Comparison of ENCODE assay signal across 19 mouse cellular contexts in the genomic region with DNA sequence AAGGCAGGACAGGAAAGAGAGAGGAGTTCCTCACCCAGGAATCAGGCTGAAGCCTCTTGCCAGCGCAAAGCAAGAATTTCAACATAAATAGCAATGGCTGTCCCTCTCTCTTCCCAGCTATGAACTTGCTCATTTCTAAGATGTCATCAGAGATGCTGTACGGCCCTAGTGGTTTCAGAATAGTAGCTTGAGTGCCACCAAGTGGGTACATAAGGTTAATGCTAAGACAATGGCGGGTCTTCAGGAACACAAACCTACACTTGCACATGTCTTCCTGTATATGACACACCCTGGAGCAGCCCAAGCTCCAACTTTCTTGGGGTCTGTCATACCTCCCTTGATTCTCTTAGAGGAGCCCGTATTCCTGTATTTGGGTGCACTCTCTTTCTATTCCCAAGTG. TPM values are rescaled to one million over a fixed set of nuclear protein-coding genes. Genes with fewer than 3 reads are reported as not detected.
DNase-seq lines count a peak whose midpoint lies in the region; ATAC-seq and TF ChIP-seq lines count a peak whose summit lies in the region.
"Had no signal": no experiment of that assay in that cellular context is flagged by ENCODE, and none has a peak within 500 bp of the region (broad histone marks: within the 10 kb centered on the region; RNA-seq: fewer than 3 reads in every experiment).

No protein-coding gene starts in this region.

- H3K36me3 ChIP-seq in hindbrain, postnatal 0 days (ENCODE audit: insufficient read depth, low read length), result no peaks in the 10 kb centered on the region
- H3K36me3 ChIP-seq in hindbrain, embryonic 13.5 days, result no peaks in the 10 kb centered on the region
- H3K36me3 ChIP-seq: embryonic facial prominence, embryonic 12.5 days; forebrain, embryonic 12.5 days; liver, embryonic 15.5 days had no signal

- no peak for ATAC-seq in hindbrain, postnatal 0 days
- ATAC-seq in hindbrain, embryonic 13.5 days (ENCODE audit: low FRiP score), result no peak
- ATAC-seq in common myeloid progenitor, adult 5-6 weeks (replicated peaks; ENCODE audit: low read depth, poor library complexity, severe bottlenecking), result peak; percentile 85

- H3K27ac ChIP-seq in hindbrain, postnatal 0 days, result no peak overlapping the region
- no peak overlapping the region for H3K27ac ChIP-seq in hindbrain, embryonic 13.5 days
- H3K27ac ChIP-seq: embryonic facial prominence, embryonic 12.5 days; forebrain, embryonic 12.5 days; liver, embryonic 15.5 days had no signal

- H3K9ac ChIP-seq in hindbrain, postnatal 0 days (replicated peaks; ENCODE audit: low read length), result no peak overlapping the region
- H3K9ac ChIP-seq in hindbrain, embryonic 13.5 days, result no peak overlapping the region
- H3K9ac ChIP-seq: embryonic facial prominence, embryonic 12.5 days; forebrain, embryonic 12.5 days; liver, embryonic 15.5 days had no signal

- no peak overlapping the region for H3K4me3 ChIP-seq in hindbrain, postnatal 0 days (ENCODE audit: low read length)
- H3K4me3 ChIP-seq in hindbrain, embryonic 13.5 days, result no peak overlapping the region
- H3K4me3 ChIP-seq: embryonic facial prominence, embryonic 12.5 days; forebrain, embryonic 12.5 days; liver, embryonic 15.5 days had no signal

- WGBS in hindbrain, postnatal 0 days, result 67% methylated on average over 4 of the region's 4 CpGs
- WGBS in hindbrain, embryonic 13.5 days, result 77% methylated on average over 4 of the region's 4 CpGs

- H3K27me3 ChIP-seq in hindbrain, postnatal 0 days (ENCODE audit: insufficient read depth, low read length), result no peaks in the 10 kb centered on the region
- H3K27me3 ChIP-seq in hindbrain, embryonic 13.5 days, result no peaks in the 10 kb centered on the region
- H3K27me3 ChIP-seq: embryonic facial prominence, embryonic 12.5 days; forebrain, embryonic 12.5 days; liver, embryonic 15.5 days had no signal

- TF ChIP-seq CTCF in hindbrain, postnatal 0 days (IDR thresholded peaks at IDR 0.05; ENCODE audit: low read depth), result peak; percentile 52

- DNase-seq in hindbrain, postnatal 0 days (ENCODE audit: low spot score), result peak; percentile 42
- peak; percentile 27 for DNase-seq in retina, postnatal 1 day
- no peak for DNase-seq in retina, embryonic 14.5 days (ENCODE audit: low spot score)
- DNase-seq in thymus, postnatal 14 days, result peak; percentile 23
- DNase-seq in frontal cortex, adult 2 months (ENCODE audit: extremely low spot score in 1 of 2, low spot score in 1 of 2), result no peak
- no peak for DNase-seq in adrenal gland, adult (ENCODE audit: inconsistent age in 2 of 2, low spot score in 1 of 2)
- DNase-seq: adrenal gland, adult 2 months; cerebellum, postnatal 10 days; heart, postnatal 14 days; kidney, postnatal 36 days had no signal

- H3K4me1 ChIP-seq in hindbrain, postnatal 0 days (ENCODE audit: insufficient read depth, low read length), result no peaks in the 10 kb centered on the region
- H3K4me1 ChIP-seq in hindbrain, embryonic 13.5 days (replicated peaks), result no peaks in the 10 kb centered on the region
- H3K4me1 ChIP-seq: embryonic facial prominence, embryonic 12.5 days; forebrain, embryonic 12.5 days; liver, embryonic 15.5 days had no signal

- H3K9me3 ChIP-seq in hindbrain, postnatal 0 days (ENCODE audit: low read length), result no peaks in the 10 kb centered on the region
- no peaks in the 10 kb centered on the region for H3K9me3 ChIP-seq in hindbrain, embryonic 13.5 days
- H3K9me3 ChIP-seq: embryonic facial prominence, embryonic 12.5 days; forebrain, embryonic 12.5 days; liver, embryonic 15.5 days had no signal

- H3K4me2 ChIP-seq in hindbrain, postnatal 0 days (ENCODE audit: low read depth, low read length), result no peak overlapping the region
- H3K4me2 ChIP-seq in hindbrain, embryonic 13.5 days, result no peak overlapping the region
- H3K4me2 ChIP-seq: embryonic facial prominence, embryonic 12.5 days; forebrain, embryonic 12.5 days; liver, embryonic 15.5 days had no signal

RNA-seq across cellular contexts. Expression of gene Zfp287, which starts 32.0 kb away (rescaled TPM):
- total RNA-seq in hindbrain, postnatal 0 days (2014; rRNA removed), result 11.1 and 16.2 TPM in 2 replicates
- polyA plus RNA-seq in hindbrain, postnatal 0 days (2015; fragmentation: Nextera tagmentation; extraction: Ambion mirVana), result 12.0 and 12.8 TPM in 2 replicates
- 21.0 and 21.3 TPM in 2 replicates for polyA plus RNA-seq in hindbrain, embryonic 13.5 days (2015; fragmentation: Nextera tagmentation; extraction: Ambion mirVana)
- total RNA-seq in common myeloid progenitor, adult 5-6 weeks (2017), result 1.6 and 3.9 TPM in 2 replicates
- 12.0 and 12.3 TPM in 2 replicates for polyA plus RNA-seq in frontal cortex, adult 2 months (2012; rRNA removed)

RNA-seq across cellular contexts. Expression of gene Mmgt2, which starts 51.3 kb away (rescaled TPM):
- 15.6 and 43.9 TPM in 2 replicates for total RNA-seq in hindbrain, postnatal 0 days (2014; rRNA removed)
- polyA plus RNA-seq in hindbrain, postnatal 0 days (2015; fragmentation: Nextera tagmentation; extraction: Ambion mirVana), result 22.6 and 28.1 TPM in 2 replicates
- 22.8 and 24.9 TPM in 2 replicates for polyA plus RNA-seq in hindbrain, embryonic 13.5 days (2015; fragmentation: Nextera tagmentation; extraction: Ambion mirVana)
- total RNA-seq in common myeloid progenitor, adult 5-6 weeks (2017), result 13.0 and 28.6 TPM in 2 replicates
- 44.4 TPM in 2 replicates for polyA plus RNA-seq in frontal cortex, adult 2 months (2012; rRNA removed)

RNA-seq across cellular contexts. Expression of gene Lrrc75a, which starts 51.4 kb away (rescaled TPM):
- total RNA-seq in hindbrain, postnatal 0 days (2014; rRNA removed), result 26.0 and 29.7 TPM in 2 replicates
- 6.4 and 6.9 TPM in 2 replicates for polyA plus RNA-seq in hindbrain, postnatal 0 days (2015; fragmentation: Nextera tagmentation; extraction: Ambion mirVana)
- polyA plus RNA-seq in hindbrain, embryonic 13.5 days (2015; fragmentation: Nextera tagmentation; extraction: Ambion mirVana), result 10.0 and 10.4 TPM in 2 replicates
- 1.8 and 6.9 TPM in 2 replicates for total RNA-seq in common myeloid progenitor, adult 5-6 weeks (2017)
- polyA plus RNA-seq in frontal cortex, adult 2 months (2012; rRNA removed), result 19.9 and 23.7 TPM in 2 replicates

RNA-seq across cellular contexts. Expression of gene Gm10428, which starts 53.2 kb away (rescaled TPM):
- total RNA-seq in hindbrain, postnatal 0 days (2014; rRNA removed), result not detected in 2 replicates
- polyA plus RNA-seq in hindbrain, postnatal 0 days (2015; fragmentation: Nextera tagmentation; extraction: Ambion mirVana), result not detected in 2 replicates
- not detected in 2 replicates for polyA plus RNA-seq in hindbrain, embryonic 13.5 days (2015; fragmentation: Nextera tagmentation; extraction: Ambion mirVana)
- not detected in 2 replicates for total RNA-seq in common myeloid progenitor, adult 5-6 weeks (2017)
- not detected in 2 replicates for polyA plus RNA-seq in frontal cortex, adult 2 months (2012; rRNA removed)
- total RNA-seq: adrenal gland, adult 2 months; gastrocnemius, adult 18-20 months; heart, adult 8-10 months; heart, postnatal 14 days had no signal
- polyA plus RNA-seq: adrenal gland, adult 2 months; embryonic facial prominence, embryonic 12.5 days; forebrain, embryonic 12.5 days; intestine, embryonic 14.5 days; liver, embryonic 15.5 days; stomach, embryonic 16.5 days had no signal

Comparison
In these comparisons a context has a peak if more than half of its experiments do, and no peak if none do; other contexts are left out.
1. DNase-seq: peak in hindbrain, postnatal 0 days (single experiment), retina, postnatal 1 day (single experiment) and thymus, postnatal 14 days (single experiment); none in retina, embryonic 14.5 days (single experiment), frontal cortex, adult 2 months (0 of 2) and adrenal gland, adult (0 of 2).